Mouse (Mus musculus) activated CD4-positive, CD25-positive, alpha-beta regulatory T cell, adult 4 months (primary cell): ENCODE results near the gene Olfr694. TPM values are rescaled to one million over a fixed set of nuclear protein-coding genes. Genes with fewer than 3 reads are reported as not detected.
A peak's percentile ranks its signal among the peaks of the same experiment; 100 is the strongest.
"Not testable (repeated sequence)": the region's sequence is repeated elsewhere in the genome, so short reads cannot be mapped to it uniquely, and the experiment has no call there.

ENCODE experiments used
- ATAC-seq: one replicate; pipeline ENCODE4 v1.8.0; 2017
- polyA plus RNA-seq, 2 experiments: library from polyadenylated mRNA; unstranded; fragments of 100-300 nt; shearing (Covaris generic); gene quantifications; one replicate each; pipeline ENCODE4 v1.2.1; 2017

Olfr694 gene
- not detected for polyA plus RNA-seq

- no peak for ATAC-seq
Measured at GRCm38 (mm10) chr7:106691714-106692113, at the start of gene Olfr694. Gene Olfr694 (minus strand): TSS chr7:106691814.

GRCm38 (mm10) chr7:106737028-106737427 is 45.4 kb upstream of the Olfr694 start:
- no peak for ATAC-seq

GRCm38 (mm10) chr7:106733717-106734116 is 42.1 kb upstream of the Olfr694 start:
- ATAC-seq = no peak

GRCm38 (mm10) chr7:106725654-106726053 is 34.0 kb upstream of the Olfr694 start:
- not testable (repeated sequence) for ATAC-seq

DNA sequence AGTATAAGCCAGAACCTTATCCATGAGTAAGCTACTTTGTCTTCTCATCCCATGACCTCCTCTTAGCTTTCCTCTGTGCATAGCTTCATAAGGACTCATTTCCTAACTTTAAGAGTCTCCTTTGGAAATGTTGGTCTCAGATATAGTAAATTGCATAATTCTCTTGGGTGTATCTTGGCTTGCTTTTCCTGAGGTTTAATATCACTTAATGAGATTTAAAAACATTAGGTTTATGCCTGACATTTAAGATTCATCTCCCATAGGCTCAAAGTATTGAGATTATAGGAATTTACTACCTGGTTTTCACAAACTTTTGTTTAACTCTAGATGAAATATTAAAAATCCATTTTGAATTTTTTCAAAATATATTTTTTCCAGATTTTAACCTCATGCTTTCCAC is 24.7 kb upstream of the Olfr694 start, which contains the start of gene Olfr695:
TSS of gene Olfr695 (minus strand) at position 101 of the 400 bp plus-strand sequence.
- ATAC-seq = no peak

GRCm38 (mm10) chr7:106711463-106711862 is 19.8 kb upstream of the Olfr694 start:
- ATAC-seq = no peak

DNA sequence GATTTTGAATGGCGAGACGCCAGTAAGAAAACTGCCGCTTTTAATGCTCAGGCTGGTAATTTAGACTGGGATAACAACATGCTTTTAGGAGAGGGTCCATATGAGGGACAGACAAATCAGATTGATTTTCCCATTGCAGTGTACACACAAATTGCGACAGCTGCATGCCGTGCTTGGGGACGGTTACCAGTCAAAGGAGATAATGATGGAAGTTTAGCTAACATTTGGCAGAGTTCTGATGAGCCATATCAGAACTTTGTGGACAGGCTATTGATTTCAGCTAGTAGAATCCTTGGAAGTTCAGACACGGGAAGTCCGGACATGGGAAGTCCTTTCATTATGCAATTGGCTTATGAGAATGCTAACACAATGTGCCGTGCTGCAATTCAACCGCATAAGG is 16.1 kb upstream of the Olfr694 start:
- not testable (repeated sequence) for ATAC-seq

DNA sequence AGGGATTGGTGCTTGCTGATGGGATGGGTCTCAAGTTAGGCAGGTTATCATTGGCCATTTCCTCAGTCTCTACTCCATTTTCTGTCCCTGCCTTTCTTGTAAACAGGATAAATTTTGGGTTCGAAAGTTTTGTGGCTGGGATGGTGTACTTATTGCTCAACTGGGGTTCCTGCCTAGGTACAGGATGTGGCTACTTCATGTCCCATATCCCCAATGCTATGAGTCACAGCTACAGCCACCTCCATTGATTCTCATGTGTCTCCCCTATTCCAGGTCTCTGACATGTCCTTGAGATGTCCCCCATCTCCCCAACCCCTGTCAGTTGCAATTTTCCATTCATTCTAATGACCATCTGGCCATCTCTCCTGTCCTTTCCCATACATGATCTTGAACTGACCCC is 5.3 kb upstream of the Olfr694 start:
- no peak for ATAC-seq

- ATAC-seq = no peak
Measured at GRCm38 (mm10) chr7:106692976-106693375, 1.4 kb upstream of the Olfr694 start.

DNA sequence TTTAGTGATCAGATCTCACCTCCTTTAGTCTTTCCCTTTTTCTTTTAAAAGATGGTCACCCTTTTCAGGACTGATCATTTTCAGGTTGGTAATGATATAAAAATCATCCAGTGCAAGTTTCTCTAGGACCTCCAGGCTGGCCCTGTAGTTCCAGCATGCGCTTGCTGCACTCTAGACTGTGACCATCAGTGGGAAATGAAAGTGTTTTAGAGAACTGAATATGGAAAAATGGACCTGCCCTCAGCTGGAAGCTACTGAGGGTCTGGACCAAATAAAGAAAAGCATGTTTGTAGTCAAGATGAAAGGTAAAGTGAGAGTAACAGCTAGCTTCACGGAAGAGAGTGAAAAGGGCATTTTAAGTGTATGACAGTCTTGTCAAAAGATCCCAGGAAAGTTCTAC is 6.2 kb downstream of the Olfr694 start:
- no peak for ATAC-seq

DNA sequence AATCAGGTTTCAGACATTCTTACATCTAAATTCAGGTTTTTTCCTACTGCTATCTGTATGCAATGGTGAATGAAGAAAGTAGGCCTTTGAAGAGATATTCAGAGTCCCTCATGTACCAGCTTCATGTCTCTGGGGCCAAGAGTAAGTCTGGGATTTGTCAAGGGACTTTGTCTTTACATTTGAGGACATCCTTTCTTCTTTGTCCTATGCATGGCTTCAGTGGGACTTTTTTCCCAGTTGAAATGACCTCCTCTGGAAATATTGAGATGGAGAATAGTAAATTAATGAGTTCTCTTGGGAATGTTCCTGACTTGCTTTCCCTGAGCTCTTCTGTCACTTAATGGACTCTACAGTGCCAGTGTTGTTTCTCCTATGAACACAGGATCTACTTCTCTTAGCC is 11.1 kb downstream of the Olfr694 start, which contains the start of gene Olfr693:
TSS of gene Olfr693 (minus strand) at position 101 of the 400 bp plus-strand sequence.
- ATAC-seq = no peak

DNA sequence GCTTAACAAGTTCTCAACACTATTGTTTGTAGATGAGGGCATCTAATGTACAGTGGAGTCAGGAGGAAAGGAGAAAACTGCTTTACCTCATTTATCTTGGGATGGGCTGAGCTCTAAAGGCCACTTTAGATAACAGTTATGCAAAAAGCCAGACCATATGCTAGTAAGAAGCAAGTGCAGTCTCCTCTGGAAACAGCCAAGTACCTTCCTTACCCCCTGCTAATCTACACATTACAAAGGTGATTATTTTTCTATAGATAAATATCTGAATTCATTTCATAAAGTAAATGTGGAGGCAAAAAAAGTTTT is 39.3 kb downstream of the Olfr694 start:
- ATAC-seq = no peak

GRCm38 (mm10) chr7:106651555-106652343 is 39.9 kb downstream of the Olfr694 start:
- peak; percentile 26 for ATAC-seq

DNA sequence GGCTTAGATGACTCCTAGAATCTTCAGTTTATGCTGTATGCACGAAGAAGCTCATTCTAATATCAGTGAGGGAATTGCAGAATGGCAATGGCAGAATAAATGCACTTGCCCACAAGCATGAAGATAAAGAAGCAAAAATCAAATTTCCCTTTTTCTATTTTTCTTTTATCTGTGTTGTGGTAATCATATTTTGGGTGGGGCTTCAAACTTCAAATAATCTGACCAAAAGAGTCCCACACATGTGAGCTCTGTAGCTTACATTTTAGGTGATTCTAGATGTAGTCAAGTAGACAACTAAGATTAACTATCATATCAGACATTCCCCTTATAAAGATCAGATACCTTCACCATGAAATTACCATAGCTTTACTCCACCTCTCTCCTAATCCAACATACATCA is 41.8 kb downstream of the Olfr694 start:
- no peak for ATAC-seq

GRCm38 (mm10) chr7:106645261-106645660 is 46.4 kb downstream of the Olfr694 start:
- peak; percentile 20 for ATAC-seq

GRCm38 (mm10) chr7:106644222-106644870 is 47.3 kb downstream of the Olfr694 start:
- ATAC-seq = peak; percentile 91

DNA sequence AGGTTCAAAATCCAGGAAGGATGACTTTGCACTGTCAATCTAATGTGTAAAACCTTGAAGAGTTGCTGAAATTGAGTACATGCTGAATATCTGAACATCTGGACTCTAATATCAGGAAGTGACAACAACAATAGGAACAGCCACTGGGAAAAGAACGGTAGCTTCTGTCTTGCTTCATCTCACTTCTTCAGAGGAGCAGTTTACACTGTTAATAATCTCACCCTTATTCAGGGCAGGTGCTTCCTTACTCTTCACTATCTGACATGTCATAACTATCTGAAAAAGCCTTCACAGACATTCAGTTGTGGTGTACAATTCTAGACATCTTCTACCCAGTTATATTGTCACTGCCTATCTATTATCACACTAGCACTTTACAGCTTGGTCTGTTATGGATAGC is 50.8 kb downstream of the Olfr694 start:
- no peak for ATAC-seq

DNA sequence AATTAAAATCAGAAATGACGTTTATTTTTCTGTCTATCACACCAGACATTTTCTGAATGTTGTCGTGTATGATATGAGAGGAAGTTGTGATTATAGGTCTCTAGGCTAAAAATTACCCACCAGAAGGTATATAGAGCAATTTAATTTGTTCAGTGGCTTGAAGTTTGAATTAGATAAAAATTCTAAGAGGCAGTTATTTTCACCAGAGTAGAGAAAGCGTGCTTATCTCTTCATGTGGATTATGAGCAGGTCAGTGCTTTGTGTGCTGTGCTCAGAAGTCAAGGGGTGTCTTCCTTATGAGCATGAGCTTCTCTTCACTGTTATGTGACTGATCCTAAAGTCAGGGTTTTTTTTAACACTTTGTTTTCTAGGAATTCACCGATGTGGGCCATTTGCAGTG is 56.1 kb downstream of the Olfr694 start:
- ATAC-seq = no peak

Other genes starting within 250 kb of the Olfr694 start
- gene Olfr693, start 11.2 kb downstream of the Olfr694 start, polyA plus RNA-seq = not detected
- gene Olfr695, start 24.6 kb upstream of the Olfr694 start, polyA plus RNA-seq = not detected
- not detected for gene Olfr697, start 50.6 kb upstream of the Olfr694 start, polyA plus RNA-seq
- under 1 TPM in 1 of 2 experiments, not detected in 1; 0.85 TPM for gene Olfr698, start 63.6 kb upstream of the Olfr694 start, polyA plus RNA-seq
- not detected for gene Olfr699, start 101.4 kb upstream of the Olfr694 start, polyA plus RNA-seq
- gene Olfr700, start 117.0 kb upstream of the Olfr694 start, polyA plus RNA-seq = not detected
- not detected for gene Olfr701, start 122.3 kb upstream of the Olfr694 start, polyA plus RNA-seq
- gene Olfr702, start 142.1 kb upstream of the Olfr694 start, polyA plus RNA-seq = not detected
- not detected for gene Olfr703, start 151.5 kb upstream of the Olfr694 start, polyA plus RNA-seq
- gene Olfr704, start 171.4 kb upstream of the Olfr694 start, polyA plus RNA-seq = not detected
- gene Olfr705, start 185.1 kb upstream of the Olfr694 start, polyA plus RNA-seq = not detected
- not detected for gene Olfr706, start 196.3 kb upstream of the Olfr694 start, polyA plus RNA-seq
- gene Olfr707, start 209.4 kb upstream of the Olfr694 start, polyA plus RNA-seq = not detected
- not detected for gene Olfr1532-ps1, start 216.2 kb upstream of the Olfr694 start, polyA plus RNA-seq
- not detected for gene Olfr709-ps1, start 240.4 kb upstream of the Olfr694 start, polyA plus RNA-seq